Mouse (Mus musculus): ENCODE data around the gene Oxtr. TPM values are rescaled to one million over a fixed set of nuclear protein-coding genes. Genes with fewer than 3 reads are reported as not detected.

Gene Oxtr
- polyA plus RNA-seq (2017; shearing (Covaris generic)): not detected

GRCm38 (mm10) chr6:112489910-112490559 is at the start of gene Oxtr:
Oxtr (minus strand) TSS chr6:112489943.

DNA sequence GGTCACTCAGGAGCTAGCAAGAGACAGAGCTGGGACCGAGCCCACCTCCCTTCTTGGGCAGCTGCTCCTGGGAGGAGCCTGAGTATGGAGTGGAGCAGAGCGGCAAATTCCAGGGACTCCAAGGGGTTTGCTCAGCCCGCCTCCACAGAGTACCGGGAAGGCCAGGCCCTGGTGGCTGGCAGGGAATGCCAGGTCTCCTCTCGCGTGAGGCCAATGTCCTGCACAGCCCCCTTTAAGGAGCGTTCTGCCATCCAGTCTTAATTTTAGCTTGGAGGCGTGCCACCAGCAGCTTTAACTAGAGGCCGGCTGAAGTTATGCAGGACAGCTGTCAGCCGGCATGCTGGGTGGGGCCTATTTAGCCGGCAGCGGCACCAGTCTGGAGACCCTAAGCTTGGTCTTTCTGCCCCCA is 30.4 kb downstream of the Oxtr start, which contains the start of gene Cav3:
Gene Cav3, plus strand, starts transcription at position 165 of the 409 bp plus-strand sequence.

Other genes with a start within 250 kb of the Oxtr start
- gene Lmcd1, start 216.2 kb downstream of the Oxtr start, polyA plus RNA-seq (2017; shearing (Covaris generic)): not detected
- gene Ssu2, start 101.9 kb downstream of the Oxtr start, polyA plus RNA-seq (2017; shearing (Covaris generic)): not detected
- not detected for gene Cav3, start 30.4 kb downstream of the Oxtr start, polyA plus RNA-seq (2017; shearing (Covaris generic))
- 60.4 TPM for gene Rad18, start 206.7 kb upstream of the Oxtr start, polyA plus RNA-seq (2017; shearing (Covaris generic))